Mouse (Mus musculus): ENCODE data around the gene Map4k4. TPM values are rescaled to one million over a fixed set of nuclear protein-coding genes. Genes with fewer than 3 reads are reported as not detected.

Map4k4 gene
- polyA plus RNA-seq, 1 experiment from 2014 or later = 49.5 TPM

- no peak overlapping the region for H3K4me3 ChIP-seq (replicated peaks; ENCODE audit: low read length)
- H3K9ac ChIP-seq (replicated peaks; ENCODE audit: low read depth, low read length) = no peak overlapping the region
- no peak overlapping the region for H3K4me2 ChIP-seq (ENCODE audit: low read length)
- H3K27me3 ChIP-seq (replicated peaks; ENCODE audit: control insufficient read depth, insufficient read depth, low read length) = no peaks in the 10 kb centered on the region
- H3K27ac ChIP-seq (ENCODE audit: low read length) = no peak overlapping the region
- WGBS = 95% methylated on average over 6 of the region's 6 CpGs
- no peaks in the 10 kb centered on the region for H3K9me3 ChIP-seq (ENCODE audit: control insufficient read depth, low read length)
- ATAC-seq = no peak
- H3K36me3 ChIP-seq (ENCODE audit: control insufficient read depth, insufficient read depth) = no peaks in the 10 kb centered on the region
- H3K4me1 ChIP-seq (replicated peaks; ENCODE audit: control insufficient read depth, insufficient read depth, low read length) = no peaks in the 10 kb centered on the region
Observed at GRCm38 (mm10) chr1:40051157-40051556, 150.4 kb downstream of the Map4k4 start.

GRCm38 (mm10) chr1:40052156-40052555 lies 151.4 kb downstream of the Map4k4 start:
- Histone ChIP-seq H3K4me3 (replicated peaks; ENCODE audit: low read length) (no peak overlapping the region), H3K9ac (replicated peaks; ENCODE audit: low read depth, low read length) (no peak overlapping the region), H3K4me1 (replicated peaks; ENCODE audit: control insufficient read depth, insufficient read depth, low read length) (no peaks in the 10 kb centered on the region), H3K27me3 (replicated peaks; ENCODE audit: control insufficient read depth, insufficient read depth, low read length) (no peaks in the 10 kb centered on the region), H3K27ac (ENCODE audit: low read length) (no peak overlapping the region), H3K36me3 (ENCODE audit: control insufficient read depth, insufficient read depth) (no peaks in the 10 kb centered on the region), H3K9me3 (ENCODE audit: control insufficient read depth, low read length) (no peaks in the 10 kb centered on the region), H3K4me2 (ENCODE audit: low read length) (no peak overlapping the region)
- ATAC-seq = no peak
- 77% methylated on average over 8 of the region's 8 CpGs for WGBS

GRCm38 (mm10) chr1:40053071-40053470 lies 152.4 kb downstream of the Map4k4 start:
- Histone ChIP-seq H3K9ac (replicated peaks; ENCODE audit: low read depth, low read length) (no peak overlapping the region), H3K4me3 (replicated peaks; ENCODE audit: low read length) (no peak overlapping the region), H3K4me2 (ENCODE audit: low read length) (no peak overlapping the region), H3K27me3 (replicated peaks; ENCODE audit: control insufficient read depth, insufficient read depth, low read length) (no peaks in the 10 kb centered on the region), H3K36me3 (ENCODE audit: control insufficient read depth, insufficient read depth) (no peaks in the 10 kb centered on the region), H3K4me1 (replicated peaks; ENCODE audit: control insufficient read depth, insufficient read depth, low read length) (no peaks in the 10 kb centered on the region), H3K9me3 (ENCODE audit: control insufficient read depth, low read length) (no peaks in the 10 kb centered on the region), H3K27ac (ENCODE audit: low read length) (no peak overlapping the region)
- WGBS = 81% methylated on average over 5 of the region's 5 CpGs
- ATAC-seq = no peak

GRCm38 (mm10) chr1:40055051-40055450 lies 154.3 kb downstream of the Map4k4 start:
- Histone ChIP-seq H3K9ac (replicated peaks; ENCODE audit: low read depth, low read length) (no peak overlapping the region), H3K27me3 (replicated peaks; ENCODE audit: control insufficient read depth, insufficient read depth, low read length) (no peaks in the 10 kb centered on the region), H3K9me3 (ENCODE audit: control insufficient read depth, low read length) (no peaks in the 10 kb centered on the region), H3K36me3 (ENCODE audit: control insufficient read depth, insufficient read depth) (no peaks in the 10 kb centered on the region), H3K27ac (ENCODE audit: low read length) (no peak overlapping the region), H3K4me3 (replicated peaks; ENCODE audit: low read length) (no peak overlapping the region), H3K4me1 (replicated peaks; ENCODE audit: control insufficient read depth, insufficient read depth, low read length) (no peaks in the 10 kb centered on the region), H3K4me2 (ENCODE audit: low read length) (no peak overlapping the region)
- ATAC-seq = no peak
- 91% methylated on average over 7 of the region's 7 CpGs for WGBS

- 86% methylated on average over 5 of the region's 5 CpGs for WGBS
- H3K4me3 ChIP-seq (replicated peaks; ENCODE audit: low read length) = no peak overlapping the region
- no peak for ATAC-seq
- H3K36me3 ChIP-seq (ENCODE audit: control insufficient read depth, insufficient read depth) = no peaks in the 10 kb centered on the region
- no peak overlapping the region for H3K4me2 ChIP-seq (ENCODE audit: low read length)
- no peak overlapping the region for H3K27ac ChIP-seq (ENCODE audit: low read length)
- no peaks in the 10 kb centered on the region for H3K27me3 ChIP-seq (replicated peaks; ENCODE audit: control insufficient read depth, insufficient read depth, low read length)
- H3K9ac ChIP-seq (replicated peaks; ENCODE audit: low read depth, low read length) = no peak overlapping the region
- H3K4me1 ChIP-seq (replicated peaks; ENCODE audit: control insufficient read depth, insufficient read depth, low read length) = no peaks in the 10 kb centered on the region
- H3K9me3 ChIP-seq (ENCODE audit: control insufficient read depth, low read length) = no peaks in the 10 kb centered on the region
Observed at GRCm38 (mm10) chr1:40055963-40056362, 155.2 kb downstream of the Map4k4 start.

GRCm38 (mm10) chr1:40057351-40057750 lies 156.6 kb downstream of the Map4k4 start:
- Histone ChIP-seq H3K4me1 (replicated peaks; ENCODE audit: control insufficient read depth, insufficient read depth, low read length) (no peaks in the 10 kb centered on the region), H3K27me3 (replicated peaks; ENCODE audit: control insufficient read depth, insufficient read depth, low read length) (no peaks in the 10 kb centered on the region), H3K9ac (replicated peaks; ENCODE audit: low read depth, low read length) (no peak overlapping the region), H3K4me3 (replicated peaks; ENCODE audit: low read length) (no peak overlapping the region), H3K36me3 (ENCODE audit: control insufficient read depth, insufficient read depth) (no peaks in the 10 kb centered on the region), H3K27ac (ENCODE audit: low read length) (no peak overlapping the region), H3K9me3 (ENCODE audit: control insufficient read depth, low read length) (no peaks in the 10 kb centered on the region), H3K4me2 (ENCODE audit: low read length) (no peak overlapping the region)
- ATAC-seq = no peak
- WGBS = 76% methylated on average over 5 of the region's 5 CpGs

- H3K9me3 ChIP-seq (ENCODE audit: control insufficient read depth, low read length) = no peaks in the 10 kb centered on the region
- no peaks in the 10 kb centered on the region for H3K36me3 ChIP-seq (ENCODE audit: control insufficient read depth, insufficient read depth)
- no peak for ATAC-seq
- WGBS = 54% methylated on average over 11 of the region's 11 CpGs
- no peak overlapping the region for H3K9ac ChIP-seq (replicated peaks; ENCODE audit: low read depth, low read length)
- no peaks in the 10 kb centered on the region for H3K27me3 ChIP-seq (replicated peaks; ENCODE audit: control insufficient read depth, insufficient read depth, low read length)
- H3K4me2 ChIP-seq (ENCODE audit: low read length) = no peak overlapping the region
- no peak overlapping the region for H3K27ac ChIP-seq (ENCODE audit: low read length)
- no peak overlapping the region for H3K4me3 ChIP-seq (replicated peaks; ENCODE audit: low read length)
- H3K4me1 ChIP-seq (replicated peaks; ENCODE audit: control insufficient read depth, insufficient read depth, low read length) = no peaks in the 10 kb centered on the region
Observed at GRCm38 (mm10) chr1:40058013-40058412, 157.3 kb downstream of the Map4k4 start.

- H3K27me3 ChIP-seq (replicated peaks; ENCODE audit: control insufficient read depth, insufficient read depth, low read length) = no peaks in the 10 kb centered on the region
- H3K4me1 ChIP-seq (replicated peaks; ENCODE audit: control insufficient read depth, insufficient read depth, low read length) = no peaks in the 10 kb centered on the region
- no peak overlapping the region for H3K27ac ChIP-seq (ENCODE audit: low read length)
- no peak for ATAC-seq
- no peak overlapping the region for H3K4me2 ChIP-seq (ENCODE audit: low read length)
- 77% methylated on average over 4 of the region's 4 CpGs for WGBS
- H3K9me3 ChIP-seq (ENCODE audit: control insufficient read depth, low read length) = no peaks in the 10 kb centered on the region
- no peak overlapping the region for H3K9ac ChIP-seq (replicated peaks; ENCODE audit: low read depth, low read length)
- no peaks in the 10 kb centered on the region for H3K36me3 ChIP-seq (ENCODE audit: control insufficient read depth, insufficient read depth)
- no peak overlapping the region for H3K4me3 ChIP-seq (replicated peaks; ENCODE audit: low read length)
Observed at GRCm38 (mm10) chr1:40059122-40059774, 158.5 kb downstream of the Map4k4 start.

- Histone ChIP-seq H3K4me2 (ENCODE audit: low read length) (no peak overlapping the region), H3K36me3 (ENCODE audit: control insufficient read depth, insufficient read depth) (no peaks in the 10 kb centered on the region), H3K9ac (replicated peaks; ENCODE audit: low read depth, low read length) (no peak overlapping the region), H3K4me1 (replicated peaks; ENCODE audit: control insufficient read depth, insufficient read depth, low read length) (no peaks in the 10 kb centered on the region), H3K27me3 (replicated peaks; ENCODE audit: control insufficient read depth, insufficient read depth, low read length) (no peaks in the 10 kb centered on the region), H3K27ac (ENCODE audit: low read length) (no peak overlapping the region), H3K4me3 (replicated peaks; ENCODE audit: low read length) (no peak overlapping the region), H3K9me3 (ENCODE audit: control insufficient read depth, low read length) (no peaks in the 10 kb centered on the region)
- no peak for ATAC-seq
- 84% methylated on average over 9 of the region's 9 CpGs for WGBS
Observed at GRCm38 (mm10) chr1:40061359-40061758, 160.6 kb downstream of the Map4k4 start.

GRCm38 (mm10) chr1:40063409-40063808 lies 162.7 kb downstream of the Map4k4 start:
- Histone ChIP-seq H3K27me3 (replicated peaks; ENCODE audit: control insufficient read depth, insufficient read depth, low read length) (no peaks in the 10 kb centered on the region), H3K4me2 (ENCODE audit: low read length) (no peak overlapping the region), H3K4me3 (replicated peaks; ENCODE audit: low read length) (no peak overlapping the region), H3K4me1 (replicated peaks; ENCODE audit: control insufficient read depth, insufficient read depth, low read length) (no peaks in the 10 kb centered on the region), H3K27ac (ENCODE audit: low read length) (no peak overlapping the region), H3K36me3 (ENCODE audit: control insufficient read depth, insufficient read depth) (no peaks in the 10 kb centered on the region), H3K9me3 (ENCODE audit: control insufficient read depth, low read length) (no peaks in the 10 kb centered on the region), H3K9ac (replicated peaks; ENCODE audit: low read depth, low read length) (no peak overlapping the region)
- 60% methylated on average over 4 of the region's 4 CpGs for WGBS
- no peak for ATAC-seq
